ENCODE assay signal across 14 mouse cellular contexts in the genomic region with DNA sequence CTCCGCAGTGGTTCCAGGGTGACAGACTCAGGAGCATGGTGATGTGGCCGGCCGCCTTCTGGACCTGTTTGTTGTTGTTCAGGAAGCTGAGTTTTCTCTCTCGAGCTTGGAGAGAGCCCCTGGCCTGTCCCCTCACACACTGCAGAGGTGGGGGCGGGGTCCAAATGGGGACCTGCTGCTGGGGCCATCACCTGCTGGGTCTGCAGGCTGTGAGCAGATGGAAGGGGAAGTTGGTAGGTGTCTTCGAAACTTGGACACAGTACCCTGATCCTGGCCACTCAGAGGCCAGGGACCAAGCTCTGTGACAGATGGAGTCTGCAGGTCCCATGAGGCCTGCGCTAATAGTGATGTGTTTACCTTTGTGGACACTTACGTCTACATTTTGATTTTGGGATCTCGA. TPM values are rescaled to one million over a fixed set of nuclear protein-coding genes. Genes with fewer than 3 reads are reported as not detected.
DNase-seq lines count a peak whose midpoint lies in the region; ATAC-seq lines count a peak whose summit lies in the region.
"Had no signal": no experiment of that assay in that cellular context is flagged by ENCODE, and none has a peak within 500 bp of the region (broad histone marks: within the 10 kb centered on the region; RNA-seq: fewer than 3 reads in every experiment).

No protein-coding gene starts in this region.

- 79% methylated on average over 9 of the region's 9 CpGs for WGBS in kidney, embryonic 16.5 days

- H3K4me3 ChIP-seq in kidney, embryonic 16.5 days (ENCODE audit: low read length) = no peak overlapping the region
- H3K4me3 ChIP-seq: embryonic facial prominence, embryonic 12.5 days; midbrain, embryonic 12.5 days had no signal

- H3K27ac ChIP-seq in kidney, embryonic 16.5 days (ENCODE audit: low read length) = peak overlapping the region; percentile 87
- H3K27ac ChIP-seq: midbrain, embryonic 12.5 days had no signal

- no peak overlapping the region for H3K4me2 ChIP-seq in kidney, embryonic 16.5 days (replicated peaks; ENCODE audit: low read depth, low read length)
- H3K4me2 ChIP-seq: embryonic facial prominence, embryonic 12.5 days; lung, embryonic 14.5 days; midbrain, embryonic 12.5 days had no signal

- ATAC-seq in kidney, embryonic 16.5 days (ENCODE audit: low FRiP score, low TSS enrichment) = no peak

- H3K36me3 ChIP-seq in kidney, embryonic 16.5 days (ENCODE audit: insufficient read depth, low read length) = peaks cover 8% of the 10 kb centered on the region; the same call in 1 of the 2 replicates

- no peak overlapping the region for H3K9ac ChIP-seq in kidney, embryonic 16.5 days (replicated peaks; ENCODE audit: low read length)
- H3K9ac ChIP-seq: embryonic facial prominence, embryonic 12.5 days; midbrain, embryonic 12.5 days had no signal

- H3K4me1 ChIP-seq in kidney, embryonic 16.5 days (ENCODE audit: insufficient read depth, low read length) = peaks cover 75% of the 10 kb centered on the region

- H3K27me3 ChIP-seq in kidney, embryonic 16.5 days (ENCODE audit: insufficient read depth, low read length) = no peaks in the 10 kb centered on the region
- H3K27me3 ChIP-seq: embryonic facial prominence, embryonic 12.5 days; midbrain, embryonic 12.5 days had no signal

- no peak for DNase-seq in kidney, postnatal 4 days
- DNase-seq in A20 (ENCODE audit: low read depth, low spot score) = peak; percentile 88
- DNase-seq in B cell, adult 2 months = peak; percentile 50 to 55
- peak; percentile 68 to 78 for DNase-seq in cerebellum, postnatal 10 days
- no peak for DNase-seq in right cerebral cortex, adult 18-20 months
- DNase-seq in embryo, embryonic 10.5 days (ENCODE audit: low spot score) = no peak
- DNase-seq: heart, postnatal 4 days; kidney, adult 2 months; lung, embryonic 14.5 days; lung, postnatal 4 days; thymus, postnatal 14 days had no signal

- H3K9me3 ChIP-seq in kidney, embryonic 16.5 days (ENCODE audit: low read length) = no peaks in the 10 kb centered on the region
- H3K9me3 ChIP-seq: embryonic facial prominence, embryonic 12.5 days; midbrain, embryonic 12.5 days had no signal

RNA-seq across cellular contexts. Expression of a gene that starts 8.6 kb away (rescaled TPM):
- polyA plus RNA-seq in kidney, embryonic 16.5 days (2015; fragmentation: Nextera tagmentation; extraction: Ambion mirVana) = 62.9 and 63.9 TPM in 2 replicates

RNA-seq across cellular contexts. Expression of a gene that starts 9.9 kb away (rescaled TPM):
- 21.9 and 22.6 TPM in 2 replicates for polyA plus RNA-seq in kidney, embryonic 16.5 days (2015; fragmentation: Nextera tagmentation; extraction: Ambion mirVana)

RNA-seq across cellular contexts. Expression of a gene that starts 19.6 kb away (rescaled TPM):
- polyA plus RNA-seq in kidney, embryonic 16.5 days (2015; fragmentation: Nextera tagmentation; extraction: Ambion mirVana) = 42.3 and 43.2 TPM in 2 replicates

RNA-seq across cellular contexts. Expression of a gene that starts 27.2 kb away (rescaled TPM):
- polyA plus RNA-seq in kidney, embryonic 16.5 days (2015; fragmentation: Nextera tagmentation; extraction: Ambion mirVana) = 19.7 and 20.2 TPM in 2 replicates

RNA-seq across cellular contexts. Expression of a gene that starts 34.6 kb away (rescaled TPM):
- polyA plus RNA-seq in kidney, embryonic 16.5 days (2015; fragmentation: Nextera tagmentation; extraction: Ambion mirVana) = 88.6 and 88.7 TPM in 2 replicates

Comparison
In these comparisons a context has a peak if more than half of its experiments do, and no peak if none do; other contexts are left out.
1. DNase-seq: peak in A20 (single experiment), B cell, adult 2 months (2 of 2) and cerebellum, postnatal 10 days (2 of 2); none in kidney, postnatal 4 days (0 of 2), right cerebral cortex, adult 18-20 months (single experiment) and embryo, embryonic 10.5 days (single experiment).